Mouse (Mus musculus) cerebellum, postnatal 36 days (tissue): ENCODE measurements around the gene Coro1b.

ENCODE experiments used
- DNase-seq, 2 experiments: peaks; one replicate each; pipeline ENCODE4 v3.0.0; 2021 to 2022; ENCODE audit warnings: mixed read lengths in 2 of 2

Coro1b gene

GRCm38 (mm10) chr19:4144550-4145498, 3.6 kb upstream of the Coro1b start:
- DNase-seq = no peak

- no peak for DNase-seq
Observed at GRCm38 (mm10) chr19:4145936-4146335, 2.5 kb upstream of the Coro1b start.

GRCm38 (mm10) chr19:4146366-4147021, 1.9 kb upstream of the Coro1b start:
- no peak for DNase-seq

GRCm38 (mm10) chr19:4147022-4147405, 1.4 kb upstream of the Coro1b start:
- DNase-seq = no peak

- DNase-seq = no peak
Observed at GRCm38 (mm10) chr19:4147782-4148490, 483 bp upstream of the Coro1b start.

- no peak for DNase-seq
Observed at GRCm38 (mm10) chr19:4148819-4149218, 400 bp downstream of the Coro1b start.

GRCm38 (mm10) chr19:4149283-4149682, 864 bp downstream of the Coro1b start:
- DNase-seq = no peak

- no peak for DNase-seq
Observed at GRCm38 (mm10) chr19:4149764-4150461, 1.5 kb downstream of the Coro1b start.

GRCm38 (mm10) chr19:4150567-4151487, 2.4 kb downstream of the Coro1b start:
- DNase-seq = no peak

GRCm38 (mm10) chr19:4151488-4151860, 3.1 kb downstream of the Coro1b start:
- no peak for DNase-seq

GRCm38 (mm10) chr19:4151898-4152297, 3.5 kb downstream of the Coro1b start:
- no peak for DNase-seq

- DNase-seq = no peak
Observed at GRCm38 (mm10) chr19:4152445-4153231, 4.2 kb downstream of the Coro1b start.

- DNase-seq = peak; percentile 73
Observed at GRCm38 (mm10) chr19:4153232-4153654, 4.8 kb downstream of the Coro1b start, which contains the start of gene Ptprcap. TSS of gene Ptprcap (plus strand) at chr19:4153604.

GRCm38 (mm10) chr19:4154437-4155222, 6.2 kb downstream of the Coro1b start:
- no peak for DNase-seq

GRCm38 (mm10) chr19:4155223-4156072, 7.0 kb downstream of the Coro1b start:
- no peak for DNase-seq

GRCm38 (mm10) chr19:4156073-4156579, 7.7 kb downstream of the Coro1b start:
- no peak for DNase-seq

GRCm38 (mm10) chr19:4156771-4157170, 8.4 kb downstream of the Coro1b start:
- no peak for DNase-seq

GRCm38 (mm10) chr19:4159049-4159448, 10.6 kb downstream of the Coro1b start:
- no peak for DNase-seq
